Mouse (Mus musculus): Measurements from ENCODE around the gene Igfbp7.

Gene Igfbp7

DNA sequence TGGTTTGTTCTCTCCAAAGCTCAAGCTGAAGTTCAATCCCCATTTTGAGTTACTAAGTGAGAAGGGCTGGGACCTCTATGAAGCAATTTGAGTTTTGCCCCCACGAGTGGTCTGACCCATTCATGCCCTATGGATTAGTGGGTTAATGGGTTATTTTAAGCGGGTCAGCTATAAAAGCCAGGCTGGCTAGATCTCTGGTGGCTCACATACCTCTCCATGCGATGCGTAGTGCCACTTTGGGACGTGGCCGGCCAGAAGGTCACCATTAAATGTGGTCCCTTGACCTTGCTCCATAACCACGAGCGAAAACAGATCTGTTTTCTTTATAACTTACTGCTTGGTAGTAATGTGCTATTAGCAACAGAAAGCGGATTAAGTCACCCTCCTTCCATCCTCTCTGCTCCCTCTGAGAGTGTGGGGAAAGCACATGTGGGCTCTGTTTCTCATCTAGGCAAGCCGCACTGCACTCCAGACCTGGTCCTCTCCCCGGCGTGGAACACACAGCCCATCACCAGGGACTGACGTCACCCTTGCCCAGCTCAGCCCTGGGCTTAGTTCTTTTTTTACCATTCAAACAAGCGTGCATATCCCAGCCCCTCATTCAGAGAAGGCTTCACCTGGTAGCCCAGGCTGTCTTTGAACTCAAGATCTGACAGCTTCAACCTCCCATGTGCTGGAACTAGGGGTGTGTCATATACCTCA lies 28.3 kb downstream of the Igfbp7 start:
- DNase-seq (ENCODE audit: low read depth, low spot score) = no peak

DNA sequence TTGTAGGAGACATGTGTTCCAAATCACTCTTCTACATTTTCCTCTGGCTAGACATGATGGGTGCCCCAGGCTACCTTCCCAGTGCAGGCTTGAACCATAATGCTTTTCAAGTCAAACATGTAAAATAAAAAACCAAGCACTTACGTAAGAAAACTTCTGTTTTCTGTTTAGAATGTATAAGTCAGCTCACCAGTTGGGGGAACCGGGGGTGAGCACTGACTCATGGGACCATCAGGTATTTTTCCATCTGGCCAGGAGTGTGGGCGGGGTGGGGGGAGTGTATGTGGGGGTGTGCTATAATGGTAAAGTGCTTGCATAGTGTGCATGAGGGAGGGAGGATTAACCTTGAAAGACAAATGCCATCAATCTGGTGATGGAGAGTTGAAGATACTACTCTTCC lies 29.8 kb downstream of the Igfbp7 start:
- DNase-seq (ENCODE audit: low read depth, low spot score) = no peak

DNA sequence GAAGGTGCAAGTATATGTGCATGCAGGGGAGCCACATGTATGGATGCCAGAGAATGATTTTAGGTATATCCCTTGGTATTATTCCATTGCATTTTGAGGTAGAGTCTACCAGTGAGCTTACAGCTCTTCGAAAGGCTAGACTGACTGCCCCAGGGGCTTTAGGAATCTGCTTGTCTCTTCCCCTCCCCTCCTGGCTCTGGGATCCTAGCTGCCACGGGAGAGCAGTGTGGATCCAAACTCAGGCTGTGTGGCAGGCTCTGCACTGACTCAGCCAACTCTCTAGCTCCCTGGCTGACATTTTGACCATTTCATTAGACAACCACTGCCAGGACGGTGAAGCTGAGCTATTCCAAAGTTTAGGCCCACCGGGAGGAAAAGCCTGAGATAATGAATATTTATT lies 32.3 kb downstream of the Igfbp7 start:
- DNase-seq (ENCODE audit: low read depth, low spot score) = no peak

DNA sequence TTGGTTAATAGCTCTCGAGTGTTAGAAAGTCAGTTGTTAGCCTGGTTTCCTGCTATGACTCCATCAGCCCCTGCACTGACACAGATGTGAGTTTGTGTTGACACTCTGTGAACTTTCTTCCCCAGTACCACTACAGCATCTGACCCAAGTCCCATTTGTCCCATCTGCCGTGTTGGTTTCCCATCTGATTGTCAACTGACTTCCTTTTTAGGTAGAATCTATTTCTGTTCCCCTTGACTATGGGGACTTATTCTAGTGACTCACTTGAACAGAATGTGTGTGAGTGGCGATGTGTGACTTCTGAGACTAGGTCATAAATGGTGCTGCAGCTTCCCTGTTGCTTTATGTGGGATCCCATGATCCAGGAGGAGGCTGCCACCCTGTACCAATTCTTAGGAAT lies 32.9 kb downstream of the Igfbp7 start:
- DNase-seq (ENCODE audit: low read depth, low spot score) = no peak

DNA sequence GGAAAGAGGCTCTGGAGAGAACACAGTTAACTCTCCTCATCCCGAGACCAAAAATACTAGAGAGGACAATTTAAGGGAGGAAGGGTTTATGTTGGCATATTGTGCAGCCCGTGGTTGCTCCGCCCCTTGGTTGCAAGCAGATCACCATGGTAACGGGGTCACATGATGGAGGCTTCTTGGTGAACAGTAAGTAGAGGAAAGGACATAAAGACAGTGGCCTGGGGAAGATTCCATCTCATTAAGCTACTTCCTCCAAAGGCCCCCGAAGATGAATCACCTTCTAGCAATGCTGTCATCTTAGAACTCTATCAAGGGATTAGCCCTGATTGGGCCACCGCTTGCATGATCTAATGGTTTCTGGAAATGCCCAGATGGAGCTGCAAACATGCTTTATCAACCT lies 35.1 kb downstream of the Igfbp7 start:
- no peak for DNase-seq (ENCODE audit: low read depth, low spot score)

DNA sequence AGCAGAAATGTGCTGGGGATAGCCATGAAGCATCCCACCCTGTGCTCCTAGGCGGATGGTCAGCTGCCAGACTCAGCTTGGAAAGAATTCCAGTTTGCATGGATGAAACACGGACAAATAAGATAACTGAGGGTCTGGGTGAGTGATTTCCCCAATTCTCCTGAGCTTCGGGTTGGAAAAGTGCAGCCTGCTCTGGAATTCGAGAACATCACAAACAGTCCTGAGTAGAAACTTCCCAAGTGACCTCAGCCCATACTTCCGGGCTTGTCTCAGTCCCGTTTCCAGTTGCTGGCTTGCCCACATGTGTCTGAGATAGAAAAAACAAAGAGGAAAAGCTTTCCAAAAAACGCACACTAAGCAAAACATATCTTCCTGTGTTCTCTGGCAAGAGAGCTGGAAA lies 35.6 kb downstream of the Igfbp7 start:
- DNase-seq (ENCODE audit: low read depth, low spot score) = no peak

DNA sequence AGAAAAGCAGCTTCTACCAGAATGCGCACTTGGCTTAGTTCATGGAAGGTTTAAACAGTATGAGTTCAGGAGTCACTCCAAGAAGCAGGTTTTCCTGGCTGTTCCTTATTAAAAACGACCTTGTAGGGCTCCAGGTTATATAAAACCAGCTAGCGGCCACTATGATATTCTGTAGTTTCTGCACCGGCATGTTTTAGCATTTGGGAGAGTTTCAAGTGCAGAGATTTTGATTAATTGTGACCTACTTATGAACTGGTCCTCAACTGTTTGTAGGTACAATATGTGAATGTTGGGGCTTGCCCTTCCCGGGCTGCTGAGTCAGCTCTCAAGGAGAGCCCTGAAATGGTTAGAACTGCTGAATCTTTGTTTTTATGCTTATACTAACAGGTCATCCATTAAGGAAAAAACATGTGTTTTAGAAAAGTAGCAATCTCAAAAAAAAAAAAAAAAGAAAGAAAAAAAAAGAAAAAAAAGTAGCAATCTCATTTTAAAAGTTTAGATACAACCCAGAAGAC lies 37.4 kb downstream of the Igfbp7 start:
- DNase-seq (ENCODE audit: low read depth, low spot score) = no peak

DNA sequence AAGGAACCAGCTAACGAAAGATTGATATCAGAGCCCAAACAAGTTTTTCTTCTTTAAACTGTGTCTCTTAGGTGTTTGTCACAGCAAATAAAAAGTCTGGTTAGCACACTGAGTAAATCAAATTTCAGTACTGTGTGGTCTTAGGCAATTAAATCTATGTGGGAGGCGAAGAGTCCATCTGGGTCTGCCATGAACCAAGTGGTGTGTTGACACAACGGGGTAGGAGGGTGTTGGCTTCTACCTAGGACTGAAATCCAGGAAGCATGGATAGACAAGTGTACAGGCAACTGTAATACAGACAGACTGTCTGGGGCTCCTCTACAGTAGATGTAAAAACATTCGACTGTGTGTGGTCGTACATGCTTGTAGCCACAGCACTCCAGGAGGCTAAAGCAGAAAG lies 38.4 kb downstream of the Igfbp7 start:
- no peak for DNase-seq (ENCODE audit: low read depth, low spot score)

DNA sequence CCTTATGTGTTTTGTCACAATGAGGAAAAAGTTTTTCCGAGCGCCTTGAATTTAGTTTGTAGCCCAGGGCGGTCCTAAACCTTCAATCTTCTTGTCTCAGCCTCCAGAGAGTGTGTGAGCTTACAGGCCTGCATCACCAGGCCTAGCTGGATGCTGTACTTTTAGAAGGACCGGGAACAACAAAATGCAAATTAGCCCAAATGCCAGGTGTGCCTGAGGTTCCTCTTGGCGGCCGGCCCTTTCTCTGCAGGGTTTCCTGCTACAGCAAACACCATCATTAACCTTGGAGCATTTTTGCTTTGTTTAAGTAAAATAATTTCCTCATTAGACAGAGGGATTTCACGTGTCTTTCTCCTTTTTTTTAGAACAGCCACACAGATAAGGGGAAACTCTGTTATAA lies 39.6 kb downstream of the Igfbp7 start:
- no peak for DNase-seq (ENCODE audit: low read depth, low spot score)

DNA sequence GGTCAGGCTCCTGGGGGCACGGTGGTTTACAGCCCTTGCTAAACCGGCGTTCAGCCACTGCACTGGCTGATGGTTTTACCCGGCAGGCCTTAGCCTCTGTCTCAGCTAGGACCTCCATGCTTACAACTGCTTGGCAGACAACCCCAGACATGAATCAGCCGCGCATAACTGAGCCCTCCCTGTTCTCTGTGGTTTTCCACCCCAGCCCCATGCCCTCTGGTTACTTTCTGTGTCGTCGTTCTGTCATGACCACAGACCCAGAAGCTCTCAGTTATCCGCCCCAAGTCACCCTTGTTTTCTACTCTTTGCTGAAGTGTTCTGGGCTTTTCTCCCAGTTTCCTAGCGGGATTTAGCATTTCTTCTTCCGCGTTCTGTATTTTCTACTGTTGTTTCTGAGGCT lies 40.2 kb downstream of the Igfbp7 start:
- no peak for DNase-seq (ENCODE audit: low read depth, low spot score)

DNA sequence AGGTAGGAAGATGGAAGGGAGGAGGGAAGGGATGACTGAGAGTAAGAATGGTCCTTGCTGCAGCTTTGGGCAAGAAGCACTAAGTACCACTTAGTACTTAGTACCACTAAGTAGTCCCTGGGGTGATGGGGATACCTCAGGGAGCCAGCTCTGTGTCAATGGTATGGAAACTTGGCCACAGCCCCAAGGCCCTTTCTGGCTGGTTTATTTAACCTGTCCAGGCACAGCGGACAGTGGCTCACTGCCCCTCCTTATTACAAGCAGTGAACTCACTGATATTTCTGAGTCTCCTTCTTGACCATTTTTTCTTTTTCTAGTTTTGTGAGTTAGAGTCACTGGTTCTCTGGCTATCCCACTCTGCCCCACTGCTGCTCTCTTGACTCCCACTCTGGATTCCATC lies 40.7 kb downstream of the Igfbp7 start:
- DNase-seq (ENCODE audit: low read depth, low spot score) = no peak

DNA sequence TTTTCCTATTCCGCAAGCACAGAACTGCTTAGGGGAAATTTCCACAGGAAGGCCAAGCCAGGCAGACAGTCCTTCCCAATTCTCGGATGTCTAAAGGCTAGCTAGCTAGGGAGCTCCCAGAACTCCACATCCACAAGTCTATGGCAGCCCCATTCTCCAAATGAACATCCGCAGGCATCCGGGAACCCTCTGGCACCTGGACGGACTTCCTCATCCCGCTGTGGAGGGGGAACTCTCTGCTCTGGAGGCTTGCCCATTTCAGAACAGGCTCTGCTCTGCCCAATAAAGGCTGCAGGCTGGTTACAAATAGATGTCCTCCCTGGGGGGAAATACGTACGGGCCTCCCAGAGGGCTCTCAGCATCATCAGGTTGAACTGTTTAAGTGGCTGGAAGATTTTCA lies 41.5 kb downstream of the Igfbp7 start:
- DNase-seq (ENCODE audit: low read depth, low spot score) = no peak

DNA sequence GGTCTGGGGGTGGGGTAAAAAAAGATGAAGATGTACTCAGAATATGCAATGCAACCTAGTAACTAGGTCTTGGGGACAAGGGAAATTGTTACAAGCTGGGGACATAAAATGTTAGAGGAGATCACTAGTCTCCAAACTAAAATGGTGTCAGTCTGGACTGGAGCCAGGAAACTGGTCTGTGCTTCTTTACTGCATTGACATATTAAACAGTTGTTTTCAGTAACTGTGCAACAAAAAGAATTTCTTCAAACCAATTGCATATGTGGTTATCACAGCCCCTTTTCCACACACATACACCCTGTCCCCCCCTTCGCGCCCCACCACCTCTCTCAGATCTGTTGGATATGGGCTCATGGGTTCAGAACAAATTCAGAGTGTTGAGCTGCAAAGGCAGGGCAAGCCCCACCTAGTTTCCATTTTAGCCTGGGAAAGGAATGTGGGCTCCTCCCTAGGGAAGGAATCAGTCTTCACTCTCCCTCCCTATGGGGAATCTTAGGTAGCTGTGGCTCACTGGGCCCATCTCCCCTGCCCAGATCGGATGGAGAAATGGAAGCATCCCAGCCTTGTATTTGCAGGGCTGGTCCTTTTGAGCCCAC lies 43.3 kb downstream of the Igfbp7 start:
- no peak for DNase-seq (ENCODE audit: low read depth, low spot score)

DNA sequence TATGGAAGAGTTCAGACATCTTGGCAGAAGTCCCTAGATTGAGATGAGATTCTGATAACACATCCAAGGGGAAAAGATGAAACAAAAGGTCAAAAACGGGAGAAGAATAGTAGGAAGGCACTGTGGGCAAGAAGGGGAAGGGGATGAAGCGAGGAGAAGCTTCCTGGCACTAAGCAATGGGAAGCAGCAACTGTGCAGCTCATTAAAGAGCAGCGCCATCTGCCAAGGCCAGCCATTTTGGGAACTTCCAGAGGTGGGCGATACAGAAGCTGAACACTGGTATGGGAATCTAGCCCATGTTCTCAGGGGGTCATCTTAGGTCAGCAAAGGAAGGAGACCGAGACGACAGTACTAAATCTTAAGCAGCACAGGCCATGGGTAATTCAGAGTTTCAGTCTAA lies 44.2 kb downstream of the Igfbp7 start:
- DNase-seq (ENCODE audit: low read depth, low spot score) = no peak

DNA sequence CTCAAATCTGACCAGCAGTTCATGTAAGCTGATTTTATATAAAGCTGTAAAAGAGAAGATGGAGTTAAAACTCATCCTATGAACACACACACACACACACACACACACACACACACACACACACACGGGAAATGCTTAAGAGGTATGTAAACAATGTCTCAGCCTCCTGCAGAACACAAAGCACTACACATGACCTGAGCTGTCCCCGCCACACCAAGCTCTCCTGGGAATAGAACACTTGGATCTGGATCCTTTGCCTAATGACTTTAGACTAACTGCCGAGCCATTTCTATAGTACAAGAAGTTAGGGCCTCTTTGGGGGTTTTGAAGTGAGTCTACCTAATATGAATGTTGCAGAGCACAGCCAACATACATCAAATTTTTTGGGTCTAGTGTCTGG lies 45.7 kb downstream of the Igfbp7 start:
- DNase-seq (ENCODE audit: low read depth, low spot score) = no peak

DNA sequence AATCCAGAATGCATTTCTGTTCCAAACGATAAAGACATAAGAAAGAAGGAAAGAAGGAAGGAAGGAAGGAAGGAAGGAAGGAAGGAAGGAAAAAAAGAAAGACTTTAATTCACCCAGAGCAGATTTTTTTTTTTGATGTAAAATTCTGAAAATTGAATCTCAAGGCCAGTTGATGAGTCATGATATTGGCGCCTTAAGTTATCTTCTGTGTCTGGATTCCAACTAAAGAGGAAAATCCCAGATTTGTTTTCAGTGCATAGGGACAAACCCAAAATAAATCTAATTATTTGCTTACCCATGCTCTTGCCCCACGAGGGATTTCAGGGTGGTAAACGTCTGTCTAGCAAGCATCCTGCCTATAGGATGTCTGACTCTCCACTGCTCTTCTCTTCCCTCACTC lies 46.8 kb downstream of the Igfbp7 start:
- no peak for DNase-seq (ENCODE audit: low read depth, low spot score)

DNA sequence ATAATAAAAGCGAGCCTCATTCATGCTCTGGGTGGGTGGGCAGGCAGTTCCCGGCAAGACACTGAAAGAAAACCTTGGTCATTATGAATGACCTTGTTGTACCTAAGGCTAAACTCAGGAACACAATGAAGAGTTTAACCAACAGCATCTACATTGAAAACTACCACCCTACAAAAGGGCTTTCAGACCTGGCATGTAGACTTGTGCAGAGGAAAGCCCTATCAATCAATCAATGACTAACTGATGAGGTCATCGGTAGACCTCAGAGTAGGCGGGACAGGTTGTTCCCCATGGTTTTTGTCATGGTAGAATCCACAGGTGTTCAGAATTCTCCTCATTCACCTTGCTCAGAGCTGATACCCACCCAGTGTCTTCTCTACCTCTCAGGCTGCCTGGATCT lies 47.9 kb downstream of the Igfbp7 start:
- no peak for DNase-seq (ENCODE audit: low read depth, low spot score)

DNA sequence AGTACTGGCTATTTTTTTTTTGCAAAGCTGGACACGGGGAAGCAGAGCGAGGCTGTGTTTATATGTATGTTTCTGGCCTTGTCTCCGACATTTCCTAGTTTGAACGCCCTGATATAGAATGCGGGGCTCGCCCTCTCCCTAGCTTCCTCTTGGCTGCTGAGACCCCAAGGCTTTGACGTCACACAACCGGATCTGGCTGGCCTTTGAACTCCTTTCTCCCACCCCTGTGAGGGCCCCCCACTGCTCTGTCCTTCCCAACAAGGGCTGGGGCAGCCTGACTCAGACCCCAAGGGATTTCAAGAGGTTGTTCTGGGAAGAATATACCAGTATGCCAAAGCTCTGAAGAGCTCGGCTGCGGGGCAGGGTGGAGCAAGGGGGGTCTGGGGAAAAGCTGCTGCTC lies 49.5 kb downstream of the Igfbp7 start:
- peak; percentile 69 for DNase-seq (ENCODE audit: low read depth, low spot score)

DNA sequence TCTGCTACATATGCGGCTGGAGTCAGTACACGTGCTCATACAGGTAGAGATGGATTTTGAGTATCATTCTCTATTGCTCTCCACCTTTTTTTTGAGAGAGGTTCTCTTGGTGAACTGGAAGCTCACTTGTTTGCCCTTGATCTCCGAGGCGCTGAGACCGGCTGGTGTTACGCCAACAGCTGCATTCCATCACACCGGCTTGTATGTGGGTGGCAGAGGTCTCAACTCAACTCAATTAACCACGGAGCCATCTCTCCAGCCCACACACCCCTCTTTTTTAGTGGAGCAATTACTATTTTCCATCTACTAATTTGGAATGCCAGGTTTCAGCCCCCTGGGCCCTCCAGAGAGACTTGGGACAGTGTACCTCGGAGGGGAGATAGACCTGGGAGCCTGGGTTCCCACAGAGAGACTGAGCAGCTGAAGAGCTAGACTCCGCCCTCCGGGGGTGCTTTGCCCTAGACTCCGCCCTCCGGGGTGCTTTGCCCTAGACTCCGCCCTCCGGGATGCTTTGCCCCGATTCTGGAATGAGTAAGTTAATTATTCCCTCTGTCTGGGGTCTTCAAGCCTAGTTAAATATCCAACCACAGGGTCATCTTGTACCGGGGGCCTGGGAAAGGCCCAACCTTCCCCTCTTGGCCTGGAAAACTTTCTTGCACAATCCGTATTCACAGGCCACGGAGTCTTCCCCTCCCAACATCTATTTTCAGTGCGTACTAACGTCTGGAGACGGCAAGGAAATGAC lies 50.3 kb downstream of the Igfbp7 start:
- peak; percentile 56 for DNase-seq (ENCODE audit: low read depth, low spot score)

DNA sequence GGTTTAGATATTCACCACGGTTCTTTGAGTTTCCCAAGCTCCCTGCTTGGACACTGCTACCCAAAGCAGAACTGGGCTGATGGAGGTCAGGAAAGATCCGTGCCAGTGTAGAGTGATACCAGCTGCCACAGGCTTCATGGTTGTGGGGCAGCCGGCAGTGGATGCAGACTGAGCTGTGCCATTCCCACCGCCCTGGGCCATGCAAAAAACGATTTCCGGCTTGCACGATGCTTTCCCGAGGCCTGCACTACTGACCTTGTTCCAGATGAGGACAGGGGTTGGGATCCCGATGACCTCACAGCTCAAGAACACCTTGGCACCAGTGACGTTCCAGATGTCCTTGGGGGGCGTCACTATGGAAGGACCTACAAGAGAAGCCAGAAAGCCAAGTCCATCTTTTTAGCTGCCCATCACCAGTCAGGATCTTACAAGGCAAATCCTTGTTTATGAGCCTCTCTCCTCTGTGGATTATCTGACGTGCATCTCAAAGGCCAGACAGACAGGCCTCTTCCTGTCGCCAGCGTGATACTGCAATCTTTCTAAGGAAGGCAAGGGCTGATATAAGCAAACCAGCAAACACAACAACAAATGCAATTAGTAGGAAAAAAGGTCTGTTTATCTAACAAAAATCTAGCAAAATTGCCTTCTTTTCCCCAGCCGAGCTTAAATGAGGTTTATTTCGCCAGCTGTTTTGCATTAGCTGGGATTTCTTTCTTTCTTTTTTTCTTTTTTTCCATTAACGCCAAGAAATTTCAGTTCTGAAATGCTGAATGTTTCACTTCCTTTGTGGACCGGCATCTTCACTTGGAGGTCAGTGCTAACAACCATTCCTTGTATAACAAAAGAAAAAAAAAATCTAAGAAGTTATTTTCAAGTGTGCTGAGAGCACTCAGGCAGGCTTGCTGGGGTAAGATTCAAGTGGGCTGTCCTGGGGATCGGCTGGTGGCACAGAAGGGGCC lies 52.3 kb downstream of the Igfbp7 start:
- DNase-seq (ENCODE audit: low read depth, low spot score) = no peak

DNA sequence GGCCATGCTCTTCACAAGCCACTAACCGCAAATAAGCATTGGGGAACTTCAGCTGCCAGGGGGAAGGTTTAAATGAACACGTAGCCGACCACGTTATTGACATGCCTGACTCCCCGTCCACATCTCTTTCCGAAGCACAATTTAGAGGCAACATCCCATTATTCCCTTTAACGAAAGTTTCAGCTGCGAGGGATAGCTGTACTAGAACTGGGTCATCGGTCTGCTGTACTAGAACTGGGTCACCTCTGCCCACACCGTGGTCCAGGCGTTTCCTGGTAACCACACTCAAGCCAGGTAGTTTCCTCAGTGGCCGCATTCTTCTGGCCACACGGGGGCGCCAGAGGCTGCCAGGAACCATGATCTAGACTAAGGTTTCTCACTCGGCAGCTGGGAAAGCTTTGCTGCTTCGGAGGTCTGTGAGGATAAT lies 53.5 kb downstream of the Igfbp7 start:
- peak; percentile 89 for DNase-seq (ENCODE audit: low read depth, low spot score)

DNA sequence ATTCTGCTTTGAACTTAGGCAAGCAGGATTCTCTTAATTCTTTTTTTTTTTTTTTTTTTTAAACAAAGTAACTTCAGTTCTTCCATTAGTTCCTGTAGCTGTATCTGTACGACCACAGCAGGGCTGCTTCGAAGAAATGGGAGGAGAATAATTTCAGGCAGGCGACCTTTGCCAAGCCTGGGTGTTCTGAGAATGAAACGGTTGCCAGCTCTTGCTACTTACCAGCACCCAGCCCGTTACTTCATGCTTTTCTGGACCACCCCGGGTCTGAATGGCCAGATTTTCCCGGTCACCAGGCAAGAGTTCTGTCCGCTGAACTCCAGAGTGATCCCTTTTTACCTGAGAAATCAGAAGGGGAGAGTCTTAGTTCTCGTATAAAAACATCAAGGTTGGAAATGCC lies 56.1 kb downstream of the Igfbp7 start:
- no peak for DNase-seq (ENCODE audit: low read depth, low spot score)
